Mouse (Mus musculus): Measurements from ENCODE around the gene Entpd1. TPM values are rescaled to one million over a fixed set of nuclear protein-coding genes. Genes with fewer than 3 reads are reported as not detected.

Entpd1 gene
- polyA plus RNA-seq, 1 experiment from 2014 or later: 5.7 TPM

DNA sequence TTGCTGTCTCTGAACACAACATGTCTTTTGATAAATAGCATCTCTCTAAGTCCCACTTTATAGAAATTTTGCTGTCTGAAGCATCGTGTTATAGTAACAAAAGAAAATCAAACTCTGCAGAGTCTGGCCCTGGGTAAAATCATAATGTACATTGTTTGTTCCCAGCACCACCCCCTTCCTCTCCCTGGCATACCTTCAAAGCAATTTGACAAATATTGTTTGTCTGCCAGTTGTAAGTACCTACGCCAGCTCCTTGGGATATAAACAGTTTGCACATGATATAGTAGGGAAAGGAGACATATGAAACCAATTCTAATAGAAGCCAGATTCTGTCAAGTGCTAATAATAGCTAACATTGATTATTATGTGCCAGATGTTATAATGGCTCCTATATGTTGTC, 50.6 kb downstream of the Entpd1 start:
- Histone ChIP-seq H3K9ac (replicated peaks) (no peak overlapping the region), H3K9me3 (ENCODE audit: low read length) (no peaks in the 10 kb centered on the region), H3K36me3 (replicated peaks; ENCODE audit: insufficient read depth, low read length) (no peaks in the 10 kb centered on the region), H3K4me2 (ENCODE audit: low read depth, low read length) (peak overlapping the region; percentile 44; the same call in 1 of the 2 replicates), H3K4me1 (ENCODE audit: insufficient read depth) (peaks cover 19% of the 10 kb centered on the region), H3K4me3 (ENCODE audit: low read depth, low read length) (no peak overlapping the region), H3K27me3 (ENCODE audit: insufficient read depth, low read length) (0 out of 2 replicates have a peak, but pooled peaks cover 2% of the 10 kb centered on the region), H3K27ac (ENCODE audit: low read depth) (no peak overlapping the region)
- DNase-seq (no peak), ATAC-seq (no peak)
- TF ChIP-seq CTCF (IDR thresholded peaks at IDR 0.05; ENCODE audit: low read depth): no peak
- no peak for TF ChIP-seq EP300 (IDR thresholded peaks at IDR 0.05; ENCODE audit: low read depth)
- 72% methylated on average over 2 of the region's 2 CpGs for WGBS (ENCODE audit: insufficient replicate concordance)

- TF ChIP-seq EP300 (IDR thresholded peaks at IDR 0.05; ENCODE audit: low read depth) (no peak), CTCF (IDR thresholded peaks at IDR 0.05; ENCODE audit: low read depth) (no peak)
- DNase-seq: no peak
- Histone ChIP-seq H3K36me3 (replicated peaks; ENCODE audit: insufficient read depth, low read length) (no peaks in the 10 kb centered on the region), H3K9ac (replicated peaks) (no peak overlapping the region), H3K4me1 (ENCODE audit: insufficient read depth) (peaks cover 10% of the 10 kb centered on the region; the same call in 1 of the 2 replicates), H3K4me2 (ENCODE audit: low read depth, low read length) (no peak overlapping the region), H3K27ac (ENCODE audit: low read depth) (no peak overlapping the region), H3K4me3 (ENCODE audit: low read depth, low read length) (no peak overlapping the region), H3K27me3 (ENCODE audit: insufficient read depth, low read length) (no peaks in the 10 kb centered on the region), H3K9me3 (ENCODE audit: low read length) (no peaks in the 10 kb centered on the region)
- ATAC-seq: no peak
- WGBS (ENCODE audit: insufficient replicate concordance): 73% methylated on average over 7 of the region's 7 CpGs
Measured at GRCm38 (mm10) chr19:40665778-40666177, 53.6 kb downstream of the Entpd1 start.

- Histone ChIP-seq H3K4me3 (ENCODE audit: low read depth, low read length) (no peak overlapping the region), H3K9ac (replicated peaks) (no peak overlapping the region), H3K9me3 (ENCODE audit: low read length) (no peaks in the 10 kb centered on the region), H3K36me3 (replicated peaks; ENCODE audit: insufficient read depth, low read length) (no peaks in the 10 kb centered on the region), H3K27me3 (ENCODE audit: insufficient read depth, low read length) (no peaks in the 10 kb centered on the region), H3K4me1 (ENCODE audit: insufficient read depth) (0 out of 2 replicates have a peak, but pooled peaks cover 7% of the 10 kb centered on the region), H3K27ac (ENCODE audit: low read depth) (no peak overlapping the region), H3K4me2 (ENCODE audit: low read depth, low read length) (no peak overlapping the region)
- 64% methylated on average over 6 of the region's 6 CpGs for WGBS (ENCODE audit: insufficient replicate concordance)
- DNase-seq (no peak), ATAC-seq (no peak)
- TF ChIP-seq EP300 (IDR thresholded peaks at IDR 0.05; ENCODE audit: low read depth) (no peak), CTCF (IDR thresholded peaks at IDR 0.05; ENCODE audit: low read depth) (no peak)
Measured at GRCm38 (mm10) chr19:40667111-40667510, 54.9 kb downstream of the Entpd1 start.

GRCm38 (mm10) chr19:40675329-40675728, 63.2 kb downstream of the Entpd1 start:
- TF ChIP-seq CTCF (IDR thresholded peaks at IDR 0.05; ENCODE audit: low read depth): no peak
- TF ChIP-seq EP300 (IDR thresholded peaks at IDR 0.05; ENCODE audit: low read depth): 0 out of 2 replicates have a peak, but pooled peaks have one; percentile 5
- no peaks in the 10 kb centered on the region for H3K36me3 ChIP-seq (replicated peaks; ENCODE audit: insufficient read depth, low read length)
- 70% methylated on average over 5 of the region's 5 CpGs for WGBS (ENCODE audit: insufficient replicate concordance)
- DNase-seq (no peak), ATAC-seq (no peak)
- no peak overlapping the region for H3K27ac ChIP-seq (ENCODE audit: low read depth)
- H3K9ac ChIP-seq (replicated peaks): no peak overlapping the region
- peaks cover 9% of the 10 kb centered on the region for H3K4me1 ChIP-seq (ENCODE audit: insufficient read depth)
- no peaks in the 10 kb centered on the region for H3K27me3 ChIP-seq (ENCODE audit: insufficient read depth, low read length)
- no peak overlapping the region for H3K4me2 ChIP-seq (ENCODE audit: low read depth, low read length)
- no peak overlapping the region for H3K4me3 ChIP-seq (ENCODE audit: low read depth, low read length)
- H3K9me3 ChIP-seq (ENCODE audit: low read length): no peaks in the 10 kb centered on the region

DNA sequence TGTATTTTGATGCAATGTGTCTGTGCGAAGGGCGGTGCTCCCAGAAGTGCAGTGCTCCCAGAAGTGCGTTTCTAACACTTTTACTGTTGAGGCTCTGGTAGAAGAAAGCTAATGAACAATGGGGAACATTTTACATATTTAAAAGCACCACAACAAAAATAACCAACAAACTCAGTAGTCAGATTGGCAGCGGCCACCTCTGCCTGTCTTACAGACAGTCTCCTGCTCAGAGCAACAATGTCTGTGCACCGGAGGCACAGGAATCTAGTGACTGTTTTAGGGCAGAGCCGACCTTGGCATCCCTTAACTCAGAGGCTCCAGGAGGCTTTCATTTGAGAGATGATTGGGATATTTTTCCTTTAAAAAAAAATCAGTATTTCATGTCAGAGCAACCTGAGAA, 65.9 kb downstream of the Entpd1 start:
- H3K4me1 ChIP-seq (ENCODE audit: insufficient read depth): peaks cover 9% of the 10 kb centered on the region
- 68% methylated on average over 6 of the region's 6 CpGs for WGBS (ENCODE audit: insufficient replicate concordance)
- ATAC-seq: no peak
- H3K9ac ChIP-seq (replicated peaks): no peak overlapping the region
- H3K4me2 ChIP-seq (ENCODE audit: low read depth, low read length): peak overlapping the region; percentile 50; the same call in 1 of the 2 replicates
- DNase-seq: no peak
- H3K4me3 ChIP-seq (ENCODE audit: low read depth, low read length): no peak overlapping the region
- no peak for TF ChIP-seq EP300 (IDR thresholded peaks at IDR 0.05; ENCODE audit: low read depth)
- no peak for TF ChIP-seq CTCF (IDR thresholded peaks at IDR 0.05; ENCODE audit: low read depth)
- H3K27ac ChIP-seq (ENCODE audit: low read depth): peak overlapping the region; percentile 64
- H3K27me3 ChIP-seq (ENCODE audit: insufficient read depth, low read length): no peaks in the 10 kb centered on the region
- no peaks in the 10 kb centered on the region for H3K36me3 ChIP-seq (replicated peaks; ENCODE audit: insufficient read depth, low read length)
- no peaks in the 10 kb centered on the region for H3K9me3 ChIP-seq (ENCODE audit: low read length)

- Histone ChIP-seq H3K9ac (replicated peaks) (no peak overlapping the region), H3K4me2 (ENCODE audit: low read depth, low read length) (peak overlapping the region; percentile 50), H3K27me3 (ENCODE audit: insufficient read depth, low read length) (no peaks in the 10 kb centered on the region), H3K36me3 (replicated peaks; ENCODE audit: insufficient read depth, low read length) (no peaks in the 10 kb centered on the region), H3K4me1 (ENCODE audit: insufficient read depth) (peaks cover 9% of the 10 kb centered on the region), H3K9me3 (ENCODE audit: low read length) (no peaks in the 10 kb centered on the region), H3K4me3 (ENCODE audit: low read depth, low read length) (no peak overlapping the region), H3K27ac (ENCODE audit: low read depth) (peak overlapping the region; percentile 64)
- TF ChIP-seq CTCF (IDR thresholded peaks at IDR 0.05; ENCODE audit: low read depth) (no peak), EP300 (IDR thresholded peaks at IDR 0.05; ENCODE audit: low read depth) (no peak)
- WGBS (ENCODE audit: insufficient replicate concordance): 18% methylated on average over 17 of the region's 17 CpGs
- peak; percentile 40 for DNase-seq
- peak; percentile 81 for ATAC-seq
Measured at GRCm38 (mm10) chr19:40678532-40679307, 66.6 kb downstream of the Entpd1 start.

Measured in liver, postnatal 0 days (tissue).